Mouse (Mus musculus) bone marrow, adult 2 months (tissue): Measurements from ENCODE around the gene Telo2.

Experiments used
- CTCF ChIP-seq: fragments of 200-500 bp; IDR thresholded peaks from 2 replicates; pipeline ENCODE4 v1.5.1; 2011; ENCODE audit warnings: low read length, control low read depth; ENCODE audit not compliant: control insufficient read depth, insufficient read depth
- POLR2A ChIP-seq: fragments of 200-500 bp; IDR thresholded peaks from 2 replicates; pipeline ENCODE4 v1.6.1; 2011; ENCODE audit warnings: low read depth, mild to moderate bottlenecking, control low read depth, low read length, borderline replicate concordance; ENCODE audit not compliant: control insufficient read depth

DNA sequence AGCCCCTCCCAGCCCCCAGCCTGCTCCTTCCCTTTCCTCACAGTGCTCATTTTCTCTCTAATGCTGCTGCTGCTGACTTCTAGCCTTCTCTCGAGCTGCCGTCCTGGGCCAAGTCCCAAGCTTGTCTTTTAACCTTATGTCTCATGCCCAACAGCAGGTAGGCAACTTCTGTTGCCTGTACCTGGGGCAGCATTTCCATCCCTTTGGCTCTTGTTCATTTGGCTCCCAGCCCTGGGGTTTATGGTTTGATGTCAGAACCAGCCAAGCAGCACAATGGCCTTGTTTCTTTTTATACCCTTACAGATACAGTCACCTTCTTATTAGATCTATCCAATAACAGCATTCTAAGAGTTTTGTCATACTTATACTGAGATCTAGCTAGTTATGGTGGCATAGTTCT, 19.5 kb downstream of the Telo2 start:
- no peak for TF ChIP-seq CTCF
- no peak for TF ChIP-seq POLR2A
